Mouse (Mus musculus) kidney, embryonic 15.5 days (tissue): Measurements from ENCODE around the gene Mcidas. TPM values are rescaled to one million over a fixed set of nuclear protein-coding genes. Genes with fewer than 3 reads are reported as not detected.
"Not testable (repeated sequence)": the region's sequence is repeated elsewhere in the genome, so short reads cannot be mapped to it uniquely, and the experiment has no call there.

Source experiments
- ATAC-seq: fragments of 200-750 bp; cut with Nextera tagmentation; replicated peaks from 2 replicates; pipeline ENCODE4 v1.8.0; 2017; ENCODE audit warnings: moderate TSS enrichment; ENCODE audit not compliant: low FRiP score
- H3K27ac ChIP-seq: fragments of 300-500 bp; sonication (generic); 2 replicates; pipeline ENCODE4 v1.5.1; 2015; ENCODE audit warnings: mild to moderate bottlenecking, inconsistent platforms
- H3K27me3 ChIP-seq: fragments of 300-500 bp; sonication (generic); 2 replicates; pipeline ENCODE4 v1.6.1; 2015; ENCODE audit warnings: inconsistent platforms
- H3K36me3 ChIP-seq: fragments of 300-500 bp; sonication (generic); 2 replicates; pipeline ENCODE4 v1.6.1; 2015; ENCODE audit warnings: inconsistent platforms
- H3K4me1 ChIP-seq: fragments of 300-500 bp; sonication (generic); 2 replicates; pipeline ENCODE4 v1.6.1; 2015; ENCODE audit warnings: inconsistent platforms
- H3K4me2 ChIP-seq: fragments of 300-500 bp; sonication (generic); 2 replicates; pipeline ENCODE4 v1.6.1; 2015; ENCODE audit warnings: moderate library complexity, mild to moderate bottlenecking, inconsistent platforms
- H3K4me3 ChIP-seq: fragments of 300-500 bp; sonication (generic); replicated peaks from 2 replicates; pipeline ENCODE4 v1.5.1; 2015; ENCODE audit warnings: mild to moderate bottlenecking, inconsistent platforms
- H3K9ac ChIP-seq: fragments of 300-500 bp; sonication (generic); 2 replicates; pipeline ENCODE4 v1.6.1; 2015; ENCODE audit warnings: mild to moderate bottlenecking, inconsistent platforms
- H3K9me3 ChIP-seq: fragments of 300-500 bp; sonication (generic); replicated peaks from 2 replicates; pipeline ENCODE4 v1.6.1; 2016; ENCODE audit warnings: inconsistent platforms
- WGBS: fragments of 180-500 bp; shearing (Covaris S2); methylation state at CpG from one replicate; pipeline ENCODE4 v1.1.7; 2015; ENCODE audit warnings: mixed read lengths; 5-methylcytosine and 5-hydroxymethylcytosine counted together
- polyA plus RNA-seq: library from polyadenylated mRNA; unstranded; fragments of >200 nt; fragmentation: Nextera tagmentation; extraction: Ambion mirVana; gene quantifications from 2 replicates; pipeline ENCODE4 v1.2.1, GENCODE M21; 2015

Mcidas gene
- polyA plus RNA-seq, 1 experiment from 2014 or later: not detected

GRCm38 (mm10) chr13:112988866-112989265 is 4.8 kb upstream of the Mcidas start:
- Histone ChIP-seq H3K4me3 (peak overlapping the region; percentile 58), H3K27ac (no peak overlapping the region), H3K27me3 (peaks cover 89% of the 10 kb centered on the region), H3K4me1 (peaks cover 58% of the 10 kb centered on the region), H3K9me3 (no peaks in the 10 kb centered on the region), H3K4me2 (peak overlapping the region; percentile 99), H3K9ac (no peak overlapping the region), H3K36me3 (no peaks in the 10 kb centered on the region)
- ATAC-seq: no peak
- WGBS: 1% methylated on average over 19 of the region's 19 CpGs

GRCm38 (mm10) chr13:112989541-112989940 is 4.1 kb upstream of the Mcidas start:
- Histone ChIP-seq H3K4me3 (peak overlapping the region; percentile 24), H3K36me3 (no peaks in the 10 kb centered on the region), H3K4me1 (peaks cover 65% of the 10 kb centered on the region), H3K27me3 (peaks cover 90% of the 10 kb centered on the region), H3K27ac (no peak overlapping the region), H3K9me3 (no peaks in the 10 kb centered on the region), H3K4me2 (peak overlapping the region; percentile 99), H3K9ac (no peak overlapping the region)
- ATAC-seq: no peak
- whole genome bisulfite sequencing: under 1% methylated on average over 23 of the region's 23 CpGs

GRCm38 (mm10) chr13:112990346-112990745 is 3.3 kb upstream of the Mcidas start:
- no peak for ATAC-seq
- no peaks in the 10 kb centered on the region for H3K36me3 ChIP-seq
- H3K4me2 ChIP-seq: no peak overlapping the region
- WGBS: 14% methylated on average over 4 of the region's 4 CpGs
- H3K27ac ChIP-seq: no peak overlapping the region
- H3K9ac ChIP-seq: no peak overlapping the region
- no peaks in the 10 kb centered on the region for H3K9me3 ChIP-seq
- H3K27me3 ChIP-seq: peaks cover 95% of the 10 kb centered on the region
- no peak overlapping the region for H3K4me3 ChIP-seq
- peaks cover 65% of the 10 kb centered on the region for H3K4me1 ChIP-seq

- Histone ChIP-seq H3K4me2 (peak overlapping the region; percentile 84), H3K27ac (no peak overlapping the region), H3K9me3 (no peaks in the 10 kb centered on the region), H3K4me1 (peaks cover 45% of the 10 kb centered on the region), H3K36me3 (no peaks in the 10 kb centered on the region), H3K4me3 (peak overlapping the region; percentile 47), H3K27me3 (peaks cover 95% of the 10 kb centered on the region), H3K9ac (no peak overlapping the region)
- under 1% methylated on average over 25 of the region's 25 CpGs for WGBS
- ATAC-seq: peak; percentile 66
These were observed 546 bp downstream of the Mcidas start for GRCm38 (mm10) chr13:112994191-112994590.

GRCm38 (mm10) chr13:112996407-112996806 is 2.8 kb downstream of the Mcidas start:
- no peak overlapping the region for H3K4me3 ChIP-seq
- no peaks in the 10 kb centered on the region for H3K36me3 ChIP-seq
- 45% methylated on average over 4 of the region's 4 CpGs for WGBS
- H3K9me3 ChIP-seq: no peaks in the 10 kb centered on the region
- ATAC-seq: no peak
- no peak overlapping the region for H3K4me2 ChIP-seq
- peaks cover 95% of the 10 kb centered on the region for H3K27me3 ChIP-seq
- peaks cover 27% of the 10 kb centered on the region for H3K4me1 ChIP-seq
- H3K9ac ChIP-seq: no peak overlapping the region
- H3K27ac ChIP-seq: no peak overlapping the region

GRCm38 (mm10) chr13:112997369-112997768 is 3.7 kb downstream of the Mcidas start:
- H3K4me3 ChIP-seq: no peak overlapping the region
- H3K36me3 ChIP-seq: no peaks in the 10 kb centered on the region
- peaks cover 27% of the 10 kb centered on the region for H3K4me1 ChIP-seq
- no peak overlapping the region for H3K4me2 ChIP-seq
- H3K27me3 ChIP-seq: peaks cover 98% of the 10 kb centered on the region
- 72% methylated on average over 6 of the region's 6 CpGs for WGBS
- H3K27ac ChIP-seq: no peak overlapping the region
- no peak overlapping the region for H3K9ac ChIP-seq
- H3K9me3 ChIP-seq: no peaks in the 10 kb centered on the region
- ATAC-seq: no peak

- under 1% methylated on average over 46 of the region's 46 CpGs for WGBS
- ATAC-seq: peak; percentile 31; the same call in 1 of the 2 replicates
- Histone ChIP-seq H3K36me3 (no peaks in the 10 kb centered on the region), H3K9me3 (no peaks in the 10 kb centered on the region), H3K4me2 (peak overlapping the region; percentile 83), H3K27ac (no peak overlapping the region), H3K4me3 (peak overlapping the region; percentile 46), H3K27me3 (peaks cover 91% of the 10 kb centered on the region), H3K9ac (peak overlapping the region; percentile 34; the same call in 1 of the 2 replicates), H3K4me1 (peaks cover 21% of the 10 kb centered on the region)
These were observed 5.0 kb downstream of the Mcidas start for GRCm38 (mm10) chr13:112998427-112999201.

GRCm38 (mm10) chr13:113000090-113000489 is 6.4 kb downstream of the Mcidas start:
- no peak overlapping the region for H3K4me3 ChIP-seq
- no peak overlapping the region for H3K27ac ChIP-seq
- H3K9me3 ChIP-seq: no peaks in the 10 kb centered on the region
- peaks cover 12% of the 10 kb centered on the region for H3K4me1 ChIP-seq
- 80% methylated on average over 3 of the region's 3 CpGs for WGBS
- peaks cover 77% of the 10 kb centered on the region for H3K27me3 ChIP-seq
- no peak for ATAC-seq
- no peak overlapping the region for H3K4me2 ChIP-seq
- no peaks in the 10 kb centered on the region for H3K36me3 ChIP-seq
- H3K9ac ChIP-seq: no peak overlapping the region

GRCm38 (mm10) chr13:113000576-113001318 is 7.1 kb downstream of the Mcidas start:
- WGBS: 62% methylated on average over 9 of the region's 9 CpGs
- H3K4me3 ChIP-seq: no peak overlapping the region
- no peaks in the 10 kb centered on the region for H3K36me3 ChIP-seq
- no peak overlapping the region for H3K27ac ChIP-seq
- H3K9ac ChIP-seq: no peak overlapping the region
- H3K4me1 ChIP-seq: peaks cover 12% of the 10 kb centered on the region
- peaks cover 70% of the 10 kb centered on the region for H3K27me3 ChIP-seq
- H3K9me3 ChIP-seq: no peaks in the 10 kb centered on the region
- no peak for ATAC-seq
- H3K4me2 ChIP-seq: no peak overlapping the region

- ATAC-seq: no peak
- peak overlapping the region; percentile 52; the same call in 1 of the 2 replicates for H3K4me2 ChIP-seq
These were observed 19.0 kb downstream of the Mcidas start for GRCm38 (mm10) chr13:113012683-113013082.

GRCm38 (mm10) chr13:113013174-113013953 is 19.7 kb downstream of the Mcidas start:
- ATAC-seq, H3K9ac ChIP-seq: not testable (repeated sequence)
- WGBS: 37% methylated on average over 20 of the region's 20 CpGs

More at GRCm38 (mm10) chr13:113012683-113013082, 19.0 kb downstream of the Mcidas start:
- H3K27ac ChIP-seq: no peak overlapping the region
- H3K4me1 ChIP-seq: no peaks in the 10 kb centered on the region
- H3K27me3 ChIP-seq: 0 out of 2 replicates have a peak, but pooled peaks cover 2% of the 10 kb centered on the region
- WGBS: 82% methylated on average over 6 of the region's 6 CpGs
- no peaks in the 10 kb centered on the region for H3K9me3 ChIP-seq
- no peak overlapping the region for H3K9ac ChIP-seq
- no peak overlapping the region for H3K4me3 ChIP-seq
- H3K36me3 ChIP-seq: no peaks in the 10 kb centered on the region

More at GRCm38 (mm10) chr13:113013174-113013953, 19.7 kb downstream of the Mcidas start:
- H3K27ac ChIP-seq, H3K4me1 ChIP-seq, H3K27me3 ChIP-seq, H3K36me3 ChIP-seq, H3K9me3 ChIP-seq: not testable (repeated sequence)
- peak overlapping the region; percentile 52 for H3K4me2 ChIP-seq
- peak overlapping the region; percentile 26 for H3K4me3 ChIP-seq
